In genomic region chr19:48368056-48368455, GRCm38 (mm10) we compare ENCODE assay signal across 13 mouse cellular contexts.
A peak's percentile ranks its signal among the peaks of the same experiment; 100 is the strongest.
DNase-seq lines count a peak whose midpoint lies in the region; ATAC-seq and TF ChIP-seq lines count a peak whose summit lies in the region.
"Had no signal": no experiment of that assay in that cellular context is flagged by ENCODE, and none has a peak within 500 bp of the region (broad histone marks: within the 10 kb centered on the region; RNA-seq: fewer than 3 reads in every experiment).

No protein-coding gene starts in this region.

- 0 out of 2 replicates have a peak, but pooled peaks cover 3% of the 10 kb centered on the region for H3K4me1 ChIP-seq in hindbrain, embryonic 10.5 days (replicated peaks)
- no peaks in the 10 kb centered on the region for H3K4me1 ChIP-seq in hindbrain, embryonic 12.5 days
- H3K4me1 ChIP-seq in forebrain, postnatal 0 days (ENCODE audit: insufficient read depth), result no peaks in the 10 kb centered on the region

- H3K27ac ChIP-seq in hindbrain, embryonic 10.5 days, result no peak overlapping the region
- H3K27ac ChIP-seq in hindbrain, embryonic 12.5 days, result no peak overlapping the region
- no peak overlapping the region for H3K27ac ChIP-seq in forebrain, postnatal 0 days (ENCODE audit: low read depth, low read length)

- DNase-seq in hindbrain, embryonic 10.5 days (ENCODE audit: low spot score), result peak; percentile 6
- DNase-seq in forebrain, postnatal 0 days, result peak; percentile 68
- peak; percentile 13 for DNase-seq in layer of hippocampus, adult 9-10 months (ENCODE audit: low spot score)
- DNase-seq in right cerebral cortex, adult 2 months (ENCODE audit: low spot score in 2 of 2), result peak; percentile 70 to 76
- no peak for DNase-seq in kidney, adult 9 months
- DNase-seq in kidney, adult 11 months, result no peak
- DNase-seq in gastrocnemius, postnatal 25 days, result no peak
- DNase-seq: cerebellum, postnatal 36 days; gastrocnemius, postnatal 14 days; heart, postnatal 4 days; lung, adult 2 months had no signal

- WGBS in hindbrain, embryonic 10.5 days, result 44% methylated on average over 10 of the region's 10 CpGs
- WGBS in hindbrain, embryonic 12.5 days, result 37% methylated on average over 10 of the region's 10 CpGs
- 30% methylated on average over 10 of the region's 10 CpGs for WGBS in forebrain, postnatal 0 days

- no peak for ATAC-seq in hindbrain, embryonic 12.5 days (ENCODE audit: low FRiP score)
- peak; percentile 78; the same call in 1 of the 2 replicates for ATAC-seq in forebrain, postnatal 0 days
- ATAC-seq: Patski had no signal

- H3K4me2 ChIP-seq in hindbrain, embryonic 12.5 days (replicated peaks), result no peak overlapping the region
- peak overlapping the region; percentile 26 for H3K4me2 ChIP-seq in forebrain, postnatal 0 days (ENCODE audit: low read depth)

- no peak for TF ChIP-seq CTCF in forebrain, postnatal 0 days (IDR thresholded peaks at IDR 0.05; ENCODE audit: low read depth)

- H3K9ac ChIP-seq in hindbrain, embryonic 12.5 days, result no peak overlapping the region
- H3K9ac ChIP-seq in forebrain, postnatal 0 days, result no peak overlapping the region

- no peaks in the 10 kb centered on the region for H3K36me3 ChIP-seq in hindbrain, embryonic 10.5 days
- H3K36me3 ChIP-seq in hindbrain, embryonic 12.5 days, result no peaks in the 10 kb centered on the region
- no peaks in the 10 kb centered on the region for H3K36me3 ChIP-seq in forebrain, postnatal 0 days (ENCODE audit: insufficient read depth)

- no peak overlapping the region for H3K4me3 ChIP-seq in hindbrain, embryonic 10.5 days
- no peak overlapping the region for H3K4me3 ChIP-seq in hindbrain, embryonic 12.5 days
- no peak overlapping the region for H3K4me3 ChIP-seq in forebrain, postnatal 0 days (ENCODE audit: low read depth, low read length)

- H3K9me3 ChIP-seq in hindbrain, embryonic 10.5 days, result no peaks in the 10 kb centered on the region
- no peaks in the 10 kb centered on the region for H3K9me3 ChIP-seq in hindbrain, embryonic 12.5 days (replicated peaks)
- H3K9me3 ChIP-seq in forebrain, postnatal 0 days (ENCODE audit: low read length), result no peaks in the 10 kb centered on the region

- no peaks in the 10 kb centered on the region for H3K27me3 ChIP-seq in hindbrain, embryonic 10.5 days (ENCODE audit: insufficient read depth, poor library complexity, severe bottlenecking)
- H3K27me3 ChIP-seq in hindbrain, embryonic 12.5 days, result no peaks in the 10 kb centered on the region
- H3K27me3 ChIP-seq in forebrain, postnatal 0 days (ENCODE audit: insufficient read depth, low read length), result no peaks in the 10 kb centered on the region

Comparison
In these comparisons a context has a peak if more than half of its experiments do, and no peak if none do; other contexts are left out.
1. DNase-seq: peak in hindbrain, embryonic 10.5 days (single experiment), forebrain, postnatal 0 days (single experiment), layer of hippocampus, adult 9-10 months (single experiment) and right cerebral cortex, adult 2 months (2 of 2); none in kidney, adult 9 months (single experiment), kidney, adult 11 months (single experiment) and gastrocnemius, postnatal 25 days (single experiment).